Mouse (Mus musculus) G1E (cell line): Measurements from ENCODE around the gene Trim9. TPM values are rescaled to one million over a fixed set of nuclear protein-coding genes. Genes with fewer than 3 reads are reported as not detected.

Experiments used
- ATAC-seq: 2 replicates; pipeline ENCODE4 v1.8.0; 2016; ENCODE audit warnings: mild to moderate bottlenecking; ENCODE audit not compliant: insufficient number of reproducible peaks, poor library complexity, low FRiP score, severe bottlenecking; ENCODE audit errors: extremely low read depth
- DNase-seq: peaks from one replicate; pipeline ENCODE4 v3.0.0; 2012; ENCODE audit warnings: low spot score
- H3K27me3 ChIP-seq: 2 replicates; pipeline ENCODE4 v1.6.1; 2012; ENCODE audit warnings: mild to moderate bottlenecking, low read length, inconsistent platforms; ENCODE audit not compliant: insufficient read depth
- H3K36me3 ChIP-seq: replicated peaks from 2 replicates; pipeline ENCODE3; 2012; ENCODE audit warnings: mild to moderate bottlenecking, inconsistent platforms
- H3K4me1 ChIP-seq: 2 replicates; pipeline ENCODE4 v1.6.1; 2012; ENCODE audit warnings: low read depth, low read length, inconsistent platforms, mixed read lengths; ENCODE audit not compliant: insufficient read depth
- H3K4me3 ChIP-seq: 2 replicates; pipeline ENCODE4 v1.5.1; 2012; ENCODE audit warnings: low read depth, mild to moderate bottlenecking, inconsistent platforms, low read length, moderate library complexity, mixed read lengths
- H3K9me3 ChIP-seq: replicated peaks from 2 replicates; pipeline ENCODE4 v1.6.1; 2012; ENCODE audit warnings: inconsistent platforms
- CTCF ChIP-seq: IDR thresholded peaks from 2 replicates; pipeline ENCODE4 v1.5.1; 2012; ENCODE audit warnings: low read depth, low read length, inconsistent platforms, mixed read lengths
- GATA1 ChIP-seq: IDR thresholded peaks from 2 replicates; pipeline ENCODE4 v1.6.1; 2012; ENCODE audit warnings: borderline replicate concordance, low read length, inconsistent platforms, mixed read lengths
- GATA2 ChIP-seq: IDR thresholded peaks from 2 replicates; pipeline ENCODE4 v1.6.1; 2012; ENCODE audit warnings: low read depth, low read length, inconsistent platforms, borderline replicate concordance
- POLR2AphosphoS5 ChIP-seq: IDR thresholded peaks from 2 replicates; pipeline ENCODE4 v1.6.1; 2012; ENCODE audit warnings: low read depth, low read length, inconsistent platforms; ENCODE audit not compliant: insufficient replicate concordance
- TAL1 ChIP-seq: conservative IDR thresholded peaks from 2 replicates; pipeline ENCODE4 v1.6.1; 2012; ENCODE audit warnings: low read depth, low read length, inconsistent platforms, mixed read lengths
- polyA plus RNA-seq: library from polyadenylated mRNA; stranded (reverse); fragments of >175 nt; gene quantifications from 2 replicates; pipeline ENCODE4 v1.2.3, GENCODE M21; 2012
- total RNA-seq, 2 experiments: library from RNA; stranded (forward) in 1 of 2; stranded (reverse) in 1 of 2; fragments of 200-1000 nt in 1 of 2; fragments of >200 nt in 1 of 2; fragmentation: Nextera tagmentation in 1 of 2; gene quantifications; 2 replicates each; pipeline ENCODE4 v1.2.3; 2014 to 2017

The Trim9 gene
- total and polyA plus RNA-seq, 3 experiments: 1.1 TPM; not detected in 2

DNA sequence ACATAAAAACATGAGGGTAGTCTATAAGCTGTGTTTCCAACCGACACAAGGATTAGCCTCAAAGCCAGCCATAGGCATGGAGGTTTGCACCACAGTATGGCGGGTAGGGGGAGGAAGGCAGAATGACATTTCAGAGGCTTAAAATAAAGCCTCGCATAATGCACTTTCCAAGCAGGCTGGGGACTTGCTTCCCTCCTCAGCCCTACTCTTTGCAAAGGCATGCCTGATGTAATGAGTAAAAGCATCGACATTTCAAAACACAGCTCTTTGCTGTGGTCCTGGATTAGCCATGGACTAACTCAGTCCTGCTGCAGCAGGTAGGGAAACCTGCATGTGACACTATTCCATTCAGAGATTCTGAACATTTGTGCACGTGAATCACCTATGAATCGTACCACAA is 77.7 kb downstream of the Trim9 start:
- no peak for ATAC-seq
- H3K9me3 ChIP-seq: no peaks in the 10 kb centered on the region
- no peak for TF ChIP-seq POLR2AphosphoS5
- no peak for TF ChIP-seq GATA1
- no peak for TF ChIP-seq GATA2
- no peak for TF ChIP-seq TAL1
- no peak for TF ChIP-seq CTCF

DNA sequence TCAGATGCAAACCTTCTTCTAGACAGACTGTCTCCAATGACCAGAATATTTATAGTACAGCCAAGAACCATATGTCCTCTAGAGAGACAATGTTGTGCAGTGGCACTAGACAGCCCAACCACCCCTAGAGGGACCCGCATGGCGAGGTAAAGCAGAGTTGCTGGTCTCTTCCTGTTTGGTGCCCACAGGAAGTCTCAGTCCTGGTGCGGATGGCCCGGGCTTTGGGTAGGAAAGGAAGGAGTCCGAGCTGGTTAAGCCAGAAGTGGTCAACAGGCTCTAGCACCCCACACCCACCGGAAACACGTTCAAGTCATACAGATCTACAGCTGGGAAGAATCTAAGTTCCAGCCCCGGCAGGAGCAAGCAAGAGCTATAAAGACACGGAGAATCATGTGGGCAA is 80.1 kb downstream of the Trim9 start:
- no peaks in the 10 kb centered on the region for H3K36me3 ChIP-seq
- no peaks in the 10 kb centered on the region for H3K9me3 ChIP-seq
- no peaks in the 10 kb centered on the region for H3K4me1 ChIP-seq
- no peak for TF ChIP-seq CTCF
- no peak for TF ChIP-seq GATA2
- no peak for TF ChIP-seq TAL1
- TF ChIP-seq GATA1: no peak
- no peak for TF ChIP-seq POLR2AphosphoS5
- peaks cover 10% of the 10 kb centered on the region; the same call in 1 of the 2 replicates for H3K27me3 ChIP-seq
- ATAC-seq (no peak), DNase-seq (no peak)
- no peak overlapping the region for H3K4me3 ChIP-seq

More for the DNA sequence above, 77.7 kb downstream of the Trim9 start:
- no peaks in the 10 kb centered on the region for H3K4me1 ChIP-seq
- H3K36me3 ChIP-seq: no peaks in the 10 kb centered on the region
- peaks cover 16% of the 10 kb centered on the region; the same call in 1 of the 2 replicates for H3K27me3 ChIP-seq
- H3K4me3 ChIP-seq: no peak overlapping the region
- no peak for DNase-seq

DNA sequence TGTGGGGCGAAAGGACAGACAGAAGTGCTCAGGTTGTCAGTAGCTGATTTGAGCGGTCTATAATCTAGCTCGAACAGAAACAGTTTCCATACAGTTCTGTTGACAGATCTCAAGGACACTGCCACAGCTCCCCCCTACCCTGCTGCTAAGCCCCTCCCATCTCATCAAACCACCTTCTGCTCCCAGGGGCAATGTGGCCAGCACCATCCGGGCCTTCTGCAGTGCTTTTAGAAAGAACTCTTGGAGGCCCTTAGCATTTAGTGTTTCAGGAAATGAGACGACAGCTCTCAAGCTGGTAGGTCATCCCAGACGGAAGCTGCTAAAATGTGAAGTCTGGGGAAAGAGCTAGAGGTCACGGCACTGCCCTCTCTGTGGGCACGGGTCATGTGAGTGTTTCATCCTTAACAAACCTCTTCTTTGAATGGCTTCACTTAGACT is 80.9 kb downstream of the Trim9 start:
- no peaks in the 10 kb centered on the region for H3K9me3 ChIP-seq
- ATAC-seq (no peak), DNase-seq (no peak)
- TF ChIP-seq CTCF (no peak), GATA2 (no peak), TAL1 (no peak), POLR2AphosphoS5 (no peak), GATA1 (no peak)
- H3K4me1 ChIP-seq: no peaks in the 10 kb centered on the region
- no peak overlapping the region for H3K4me3 ChIP-seq
- H3K36me3 ChIP-seq: no peaks in the 10 kb centered on the region
- H3K27me3 ChIP-seq: peaks cover 7% of the 10 kb centered on the region; the same call in 1 of the 2 replicates

DNA sequence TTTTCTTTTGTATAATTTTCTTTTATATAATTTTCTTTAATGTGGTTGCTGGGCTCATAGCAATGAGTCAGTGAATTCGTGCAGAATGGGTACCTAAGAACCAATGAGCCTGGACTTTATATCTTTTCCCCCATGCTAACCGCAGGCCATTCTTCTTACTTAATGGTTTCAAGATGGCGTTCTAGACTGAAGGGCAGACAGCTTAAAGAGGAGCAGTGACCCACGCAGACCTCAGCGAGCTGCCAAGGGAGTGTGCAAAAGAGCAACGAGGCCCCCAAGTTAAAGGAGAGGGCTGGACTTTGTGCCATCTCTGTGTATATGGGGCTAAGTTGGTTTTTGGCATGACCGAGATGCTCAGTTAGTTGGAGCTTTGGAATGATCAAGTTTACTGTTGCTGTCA is 83.7 kb downstream of the Trim9 start:
- no peaks in the 10 kb centered on the region for H3K9me3 ChIP-seq
- TF ChIP-seq POLR2AphosphoS5: no peak
- TF ChIP-seq CTCF: no peak
- no peak for TF ChIP-seq TAL1
- TF ChIP-seq GATA2: no peak
- no peak for TF ChIP-seq GATA1
- ATAC-seq (no peak), DNase-seq (no peak)
- peaks cover 6% of the 10 kb centered on the region for H3K27me3 ChIP-seq
- no peaks in the 10 kb centered on the region for H3K4me1 ChIP-seq
- no peaks in the 10 kb centered on the region for H3K36me3 ChIP-seq
- no peak overlapping the region for H3K4me3 ChIP-seq

DNA sequence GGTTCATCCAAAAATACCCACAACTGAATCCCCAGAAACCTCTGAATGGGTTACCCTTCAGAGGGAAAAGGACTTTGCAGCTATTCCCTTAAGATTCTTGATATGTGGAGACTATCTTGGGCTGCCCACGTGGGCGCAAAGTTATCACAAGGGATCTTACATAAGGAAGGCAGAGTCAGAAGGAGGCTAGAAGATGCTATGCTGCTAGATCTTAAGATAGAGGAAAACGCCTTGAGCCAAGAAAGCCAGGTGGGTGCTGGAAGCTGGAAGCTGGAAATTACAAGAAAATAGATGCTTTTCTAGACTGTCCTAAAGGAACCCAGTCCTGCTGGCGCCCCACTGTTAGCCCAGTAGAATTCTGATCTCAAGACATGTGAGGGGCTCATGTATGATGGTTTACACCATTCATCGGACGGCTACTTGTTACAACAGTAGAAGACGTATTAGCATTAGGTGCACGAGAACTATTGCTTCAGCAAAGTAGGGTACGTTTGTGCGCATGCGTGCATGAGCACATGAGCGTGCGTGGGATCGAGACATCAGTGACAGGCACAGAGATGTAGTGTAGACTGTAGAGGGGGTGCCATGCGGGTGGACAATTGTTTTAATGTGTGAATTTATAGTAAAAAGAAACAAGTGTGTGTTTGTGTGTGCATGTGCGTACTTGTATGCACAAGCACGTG is 85.0 kb downstream of the Trim9 start:
- H3K36me3 ChIP-seq: no peaks in the 10 kb centered on the region
- ATAC-seq: no peak
- H3K27me3 ChIP-seq: peaks cover 6% of the 10 kb centered on the region; the same call in 1 of the 2 replicates
- TF ChIP-seq TAL1 (no peak), CTCF (no peak), GATA1 (no peak), POLR2AphosphoS5 (no peak), GATA2 (no peak)
- H3K9me3 ChIP-seq: no peaks in the 10 kb centered on the region
- DNase-seq: no peak
- H3K4me3 ChIP-seq: no peak overlapping the region
- no peaks in the 10 kb centered on the region for H3K4me1 ChIP-seq

DNA sequence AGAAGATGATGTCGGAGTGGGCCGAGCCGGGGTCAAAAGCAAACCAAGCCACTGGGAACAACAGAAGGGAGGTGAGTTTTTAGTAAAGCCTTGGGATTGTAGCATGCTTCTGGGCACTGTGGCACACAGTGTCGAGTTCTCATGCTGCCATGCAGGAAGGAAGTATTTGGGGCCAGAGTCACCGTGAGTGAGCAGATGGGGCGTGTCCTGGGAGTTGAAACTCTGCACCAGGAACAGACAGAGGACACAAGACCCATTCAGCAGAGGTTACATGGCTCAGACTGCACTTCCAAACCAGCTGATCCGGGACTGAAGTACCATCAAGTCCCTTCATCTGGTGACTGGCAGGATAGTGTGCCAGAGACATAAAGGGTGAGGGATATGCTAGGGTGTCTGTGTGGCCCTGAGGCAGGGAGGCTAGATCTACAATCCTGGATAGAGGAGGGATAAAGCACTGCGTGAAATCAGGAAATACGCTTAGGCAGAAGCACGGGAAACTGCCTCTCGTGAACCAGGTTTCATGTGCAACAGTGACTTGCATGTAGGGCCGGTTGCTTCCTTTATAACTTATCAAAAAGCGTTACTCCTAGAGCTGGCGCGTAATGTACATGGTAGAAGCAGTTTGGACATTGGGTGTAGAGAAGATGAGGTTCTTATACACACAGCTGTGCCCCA is 96.1 kb downstream of the Trim9 start:
- no peak for DNase-seq
- no peak overlapping the region for H3K4me3 ChIP-seq
- TF ChIP-seq GATA1 (no peak), POLR2AphosphoS5 (no peak), TAL1 (no peak), GATA2 (no peak), CTCF (no peak)

DNA sequence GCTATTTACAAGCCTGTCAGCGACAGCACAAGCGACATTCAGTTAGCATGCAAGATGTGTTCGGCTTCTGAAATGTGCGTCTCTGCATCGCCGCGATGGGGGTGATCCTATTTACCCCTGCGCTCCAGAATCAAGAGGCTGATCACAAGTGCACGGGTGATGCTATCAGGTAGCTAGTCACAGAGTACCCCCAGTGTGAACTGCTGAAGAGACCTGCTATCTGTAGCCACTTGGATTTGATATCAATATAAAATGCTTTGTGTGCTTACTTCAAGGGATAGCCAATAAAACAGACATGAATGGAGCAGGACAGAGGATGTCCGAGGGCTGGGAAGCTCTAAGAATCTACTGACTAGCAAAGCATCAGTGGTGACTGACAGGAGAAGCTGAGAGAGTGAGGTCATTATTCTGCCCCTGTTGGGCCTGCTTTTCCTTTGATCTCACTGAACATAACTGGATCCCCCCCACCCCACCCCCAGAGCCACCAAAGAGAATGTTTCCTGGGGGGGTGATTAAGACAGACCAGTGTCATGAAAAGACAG is 97.7 kb downstream of the Trim9 start:
- Histone ChIP-seq H3K9me3 (no peaks in the 10 kb centered on the region), H3K27me3 (peaks cover 19% of the 10 kb centered on the region), H3K4me1 (no peaks in the 10 kb centered on the region; the same call in 1 of the 2 replicates), H3K4me3 (no peak overlapping the region), H3K36me3 (no peaks in the 10 kb centered on the region)
- DNase-seq (no peak), ATAC-seq (no peak)
- TF ChIP-seq GATA1: no peak
- no peak for TF ChIP-seq POLR2AphosphoS5

More for the DNA sequence above, 96.1 kb downstream of the Trim9 start:
- Histone ChIP-seq H3K27me3 (peaks cover 20% of the 10 kb centered on the region), H3K36me3 (no peaks in the 10 kb centered on the region), H3K9me3 (no peaks in the 10 kb centered on the region), H3K4me1 (no peaks in the 10 kb centered on the region; the same call in 1 of the 2 replicates)
- no peak for ATAC-seq
